Mouse (Mus musculus) ES-E14 (cell line): Measurements from ENCODE around the gene Cntnap2.

Source experiments
- HCFC1 ChIP-seq: IDR thresholded peaks from 2 replicates; pipeline ENCODE4 v1.6.1; 2012; ENCODE audit warnings: low read length, inconsistent platforms, borderline replicate concordance; ENCODE audit not compliant: insufficient read depth
- MAFK ChIP-seq: IDR thresholded peaks from 2 replicates; pipeline ENCODE4 v1.6.1; 2014; ENCODE audit warnings: mild to moderate bottlenecking, low read depth, low read length, inconsistent platforms; ENCODE audit not compliant: insufficient read depth
- ZC3H11A ChIP-seq: IDR thresholded peaks from 2 replicates; pipeline ENCODE4 v1.6.1; 2012; ENCODE audit warnings: low read depth, mild to moderate bottlenecking, inconsistent platforms, low read length, borderline replicate concordance
- ZNF384 ChIP-seq: IDR thresholded peaks from 2 replicates; pipeline ENCODE4 v1.6.1; 2012; ENCODE audit warnings: low read depth, low read length, inconsistent platforms

DNA sequence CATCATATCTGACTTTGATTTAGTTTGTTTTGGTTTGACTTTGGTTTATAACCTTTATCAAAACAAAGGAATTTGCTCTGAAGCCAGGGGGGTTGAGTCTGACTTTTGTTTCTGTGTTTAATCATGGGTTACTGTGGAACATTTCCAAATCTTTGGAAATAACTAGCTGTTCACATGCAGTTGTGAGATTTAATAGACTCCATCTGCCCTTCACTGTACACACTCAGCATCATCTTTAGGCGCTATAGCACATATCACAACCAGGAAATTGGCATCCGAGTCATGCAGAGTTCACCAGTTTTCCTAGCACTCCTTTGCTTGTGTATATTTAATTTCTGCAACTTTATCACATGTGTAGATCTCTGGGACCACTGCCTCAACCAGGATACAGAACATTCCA is 2256.3 kb downstream of the Cntnap2 start:
- TF ChIP-seq ZNF384 (no peak), HCFC1 (no peak), ZC3H11A (no peak), MAFK (no peak)
